Mouse (Mus musculus) neutrophil, adult 5-6 weeks (primary cell): Measurements from ENCODE around the gene Poldip2. TPM values are rescaled to one million over a fixed set of nuclear protein-coding genes. Genes with fewer than 3 reads are reported as not detected.
A peak's percentile ranks its signal among the peaks of the same experiment; 100 is the strongest.

Source experiments
- ATAC-seq: fragments of 151-379, 151-347 bp; 2 replicates; pipeline ENCODE4 v1.8.0; 2017; ENCODE audit warnings: mild to moderate bottlenecking, moderate TSS enrichment; ENCODE audit not compliant: insufficient number of reproducible peaks, poor library complexity, low FRiP score, severe bottlenecking; ENCODE audit errors: extremely low read depth
- total RNA-seq: library from RNA; stranded (forward); fragments of 200-1000 nt; gene quantifications from 2 replicates; pipeline ENCODE4 v1.2.3, GENCODE M21; 2017

Poldip2 gene
- total RNA-seq, 1 experiment from 2014 or later, result 35.7 TPM

GRCm38 (mm10) chr11:78535376-78536079, 23.5 kb downstream of the Poldip2 start:
- ATAC-seq, result no peak

- ATAC-seq, result peak; percentile 96
Observed at GRCm38 (mm10) chr11:78536080-78536689, 24.2 kb downstream of the Poldip2 start, which contains the start of the genes Tnfaip1 and Ift20. Gene Tnfaip1 (minus strand): TSS chr11:78536332. Gene Ift20 (plus strand): TSS chr11:78536361.

GRCm38 (mm10) chr11:78536690-78537084, 24.7 kb downstream of the Poldip2 start:
- ATAC-seq, result no peak

GRCm38 (mm10) chr11:78540358-78540757, 28.4 kb downstream of the Poldip2 start:
- no peak for ATAC-seq

- ATAC-seq, result no peak
Observed at GRCm38 (mm10) chr11:78544449-78545111, 32.6 kb downstream of the Poldip2 start.

GRCm38 (mm10) chr11:78545181-78545580, 33.2 kb downstream of the Poldip2 start:
- no peak for ATAC-seq

- no peak for ATAC-seq
Observed at GRCm38 (mm10) chr11:78547718-78548460, 35.9 kb downstream of the Poldip2 start.

GRCm38 (mm10) chr11:78549491-78549987, 37.5 kb downstream of the Poldip2 start:
- ATAC-seq, result no peak

GRCm38 (mm10) chr11:78550168-78551058, 38.4 kb downstream of the Poldip2 start, which contains the start of gene Tmem97:
Gene Tmem97 (minus strand): TSS chr11:78550777.
- ATAC-seq, result peak; percentile 100

GRCm38 (mm10) chr11:78551059-78551398, 39.0 kb downstream of the Poldip2 start:
- ATAC-seq, result no peak

- ATAC-seq, result no peak
Observed at GRCm38 (mm10) chr11:78555623-78556022, 43.6 kb downstream of the Poldip2 start.

GRCm38 (mm10) chr11:78556070-78556469, 44.1 kb downstream of the Poldip2 start:
- no peak for ATAC-seq

GRCm38 (mm10) chr11:78557241-78557640, 45.2 kb downstream of the Poldip2 start:
- ATAC-seq, result no peak

GRCm38 (mm10) chr11:78560447-78560846, 48.5 kb downstream of the Poldip2 start:
- ATAC-seq, result peak; percentile 68; the same call in 1 of the 2 replicates

- ATAC-seq, result no peak
Observed at GRCm38 (mm10) chr11:78566775-78567174, 54.8 kb downstream of the Poldip2 start.

- no peak for ATAC-seq
Observed at GRCm38 (mm10) chr11:78567614-78568013, 55.6 kb downstream of the Poldip2 start.

GRCm38 (mm10) chr11:78568827-78569226, 56.8 kb downstream of the Poldip2 start:
- ATAC-seq, result no peak

GRCm38 (mm10) chr11:78569806-78570205, 57.8 kb downstream of the Poldip2 start:
- ATAC-seq, result no peak
